Mouse (Mus musculus) liver, postnatal 0 days (tissue): ENCODE results near the gene Bach2. TPM values are rescaled to one million over a fixed set of nuclear protein-coding genes. Genes with fewer than 3 reads are reported as not detected.

ENCODE experiments used
- ATAC-seq: fragments of 200-750 bp; cut with Nextera tagmentation; 2 replicates; pipeline ENCODE4 v1.8.0; 2017; ENCODE audit warnings: mild to moderate bottlenecking, moderate library complexity
- DNase-seq: peaks from one replicate; pipeline ENCODE4 v3.0.0-alpha.2; 2016
- H3K27ac ChIP-seq: fragments of 300-500 bp; sonication (generic); 2 replicates; pipeline ENCODE4 v1.5.1; 2014; ENCODE audit warnings: antibody characterized with exemption, moderate library complexity, mild to moderate bottlenecking, low read depth
- H3K27me3 ChIP-seq: fragments of 300-500 bp; sonication (generic); 2 replicates; pipeline ENCODE4 v1.6.1; 2014; ENCODE audit warnings: low read length, control low read depth, mixed read lengths; ENCODE audit not compliant: insufficient read depth
- H3K36me3 ChIP-seq: fragments of 300-500 bp; sonication (generic); replicated peaks from 2 replicates; pipeline ENCODE4 v1.6.1; 2014; ENCODE audit warnings: mild to moderate bottlenecking, control low read depth, low read length, moderate library complexity, mixed read lengths; ENCODE audit not compliant: insufficient read depth
- H3K4me1 ChIP-seq: fragments of 300-500 bp; sonication (generic); 2 replicates; pipeline ENCODE4 v1.6.1; 2014; ENCODE audit warnings: antibody characterized with exemption, mild to moderate bottlenecking, control low read depth; ENCODE audit not compliant: insufficient read depth
- H3K4me2 ChIP-seq: fragments of 300-500 bp; sonication (generic); 2 replicates; pipeline ENCODE4 v1.6.1; 2014; ENCODE audit warnings: low read depth, mild to moderate bottlenecking, low read length, moderate library complexity, mixed read lengths
- H3K4me3 ChIP-seq: fragments of 300-500 bp; sonication (generic); 2 replicates; pipeline ENCODE4 v1.5.1; 2014; ENCODE audit warnings: low read depth, low read length
- H3K9ac ChIP-seq: fragments of 300-500 bp; sonication (generic); replicated peaks from 2 replicates; pipeline ENCODE4 v1.6.1; 2014; ENCODE audit warnings: mild to moderate bottlenecking, moderate library complexity
- H3K9me3 ChIP-seq: fragments of 300-500 bp; sonication (generic); 2 replicates; pipeline ENCODE4 v1.6.1; 2016; ENCODE audit warnings: mild to moderate bottlenecking, control low read depth, low read length, mixed read lengths
- CTCF ChIP-seq: sonication (generic); IDR thresholded peaks from 2 replicates; pipeline ENCODE4 v1.5.1; 2016; ENCODE audit warnings: antibody characterized with exemption, low read depth
- EP300 ChIP-seq: IDR thresholded peaks from 2 replicates; pipeline ENCODE4 v1.6.1; 2016; ENCODE audit warnings: antibody characterized with exemption, low read depth, mild to moderate bottlenecking
- WGBS: fragments of 180-500 bp; shearing (Covaris S2); extraction: QIAGEN DNeasy Blood & Tissue Kit; methylation state at CpG from one replicate; pipeline ENCODE4 v1.1.7; 2014; ENCODE audit not compliant: insufficient replicate concordance; 5-methylcytosine and 5-hydroxymethylcytosine counted together
- polyA plus RNA-seq: library from polyadenylated mRNA; unstranded; fragments of >200 nt; fragmentation: Nextera tagmentation; extraction: Ambion mirVana; gene quantifications from 2 replicates; pipeline ENCODE4 v1.2.1, GENCODE M21; 2015

Bach2 gene
- polyA plus RNA-seq, 1 experiment from 2014 or later, result 4.3 TPM

DNA sequence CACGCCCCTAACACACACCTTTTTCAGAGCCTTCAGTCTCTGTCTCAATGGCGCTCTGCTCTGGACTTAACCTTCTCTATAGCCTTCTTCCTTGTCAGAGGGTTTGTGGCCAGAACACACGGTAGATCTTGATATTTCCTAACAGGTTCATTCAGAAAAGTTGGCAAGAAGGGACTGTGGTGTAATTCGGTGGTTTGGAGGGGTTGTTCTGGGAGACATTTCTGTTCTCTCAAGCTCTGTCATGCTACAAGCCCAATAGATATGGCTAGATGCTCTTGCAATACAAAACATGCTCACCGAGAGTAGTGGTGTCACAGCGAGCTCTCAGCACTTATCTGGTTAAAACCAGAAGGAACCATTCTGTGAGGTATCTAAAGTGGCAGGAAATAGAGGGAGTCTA, 51.2 kb downstream of the Bach2 start:
- Histone ChIP-seq H3K27ac (0 out of 2 replicates have a peak overlapping the region, but pooled peaks have one; percentile 37), H3K9ac (no peak overlapping the region), H3K27me3 (no peaks in the 10 kb centered on the region), H3K9me3 (no peaks in the 10 kb centered on the region), H3K4me3 (no peak overlapping the region), H3K4me2 (no peak overlapping the region), H3K4me1 (peaks cover 30% of the 10 kb centered on the region), H3K36me3 (no peaks in the 10 kb centered on the region)
- WGBS, result 39% methylated on average over 6 of the region's 6 CpGs
- no peak for DNase-seq
- no peak for ATAC-seq
- TF ChIP-seq EP300 (no peak), CTCF (no peak)

DNA sequence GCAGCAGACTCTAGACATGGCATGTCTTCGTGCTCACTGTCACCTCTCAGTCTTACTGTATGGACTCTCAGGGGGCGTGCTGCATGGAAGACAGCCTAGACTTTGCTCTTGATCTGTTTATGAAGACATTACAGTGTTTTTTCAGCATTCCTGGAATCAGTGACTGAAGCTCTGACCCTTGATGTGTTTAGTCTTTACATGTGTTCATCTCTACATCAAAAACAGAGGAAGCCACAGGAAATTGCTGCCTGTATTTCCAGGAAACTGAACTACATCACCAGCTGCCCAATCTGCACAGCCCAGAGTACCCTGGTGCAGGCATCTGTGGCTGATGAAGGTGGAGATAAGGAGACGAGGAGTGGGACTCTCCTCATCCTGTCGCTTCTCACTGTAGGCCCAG, 52.8 kb downstream of the Bach2 start:
- no peak for ATAC-seq
- Histone ChIP-seq H3K36me3 (no peaks in the 10 kb centered on the region), H3K4me1 (peaks cover 27% of the 10 kb centered on the region), H3K9me3 (no peaks in the 10 kb centered on the region), H3K4me2 (no peak overlapping the region), H3K9ac (no peak overlapping the region), H3K27me3 (no peaks in the 10 kb centered on the region), H3K4me3 (no peak overlapping the region), H3K27ac (no peak overlapping the region)
- TF ChIP-seq CTCF (no peak), EP300 (no peak)
- 50% methylated on average over 4 of the region's 4 CpGs for WGBS
- no peak for DNase-seq

- TF ChIP-seq CTCF (no peak), EP300 (no peak)
- no peaks in the 10 kb centered on the region for H3K36me3 ChIP-seq
- 67% methylated on average over 7 of the region's 7 CpGs for WGBS
- ATAC-seq (no peak), DNase-seq (no peak)
- no peaks in the 10 kb centered on the region for H3K9me3 ChIP-seq
- H3K27me3 ChIP-seq, result no peaks in the 10 kb centered on the region
- no peak overlapping the region for H3K9ac ChIP-seq
- H3K4me1 ChIP-seq, result peaks cover 20% of the 10 kb centered on the region
- H3K4me2 ChIP-seq, result no peak overlapping the region
- no peak overlapping the region for H3K4me3 ChIP-seq
- H3K27ac ChIP-seq, result no peak overlapping the region
These were observed 55.2 kb downstream of the Bach2 start for GRCm38 (mm10) chr4:32293686-32294265.

- no peak overlapping the region for H3K4me2 ChIP-seq
- ATAC-seq (no peak), DNase-seq (no peak)
- H3K9me3 ChIP-seq, result no peaks in the 10 kb centered on the region
- no peak overlapping the region for H3K4me3 ChIP-seq
- no peak overlapping the region for H3K9ac ChIP-seq
- H3K27me3 ChIP-seq, result no peaks in the 10 kb centered on the region
- no peaks in the 10 kb centered on the region for H3K36me3 ChIP-seq
- WGBS, result 55% methylated on average over 6 of the region's 6 CpGs
- TF ChIP-seq CTCF (no peak), EP300 (no peak)
- H3K27ac ChIP-seq, result no peak overlapping the region
- H3K4me1 ChIP-seq, result peaks cover 14% of the 10 kb centered on the region
These were observed 58.6 kb downstream of the Bach2 start for GRCm38 (mm10) chr4:32297071-32297671.

DNA sequence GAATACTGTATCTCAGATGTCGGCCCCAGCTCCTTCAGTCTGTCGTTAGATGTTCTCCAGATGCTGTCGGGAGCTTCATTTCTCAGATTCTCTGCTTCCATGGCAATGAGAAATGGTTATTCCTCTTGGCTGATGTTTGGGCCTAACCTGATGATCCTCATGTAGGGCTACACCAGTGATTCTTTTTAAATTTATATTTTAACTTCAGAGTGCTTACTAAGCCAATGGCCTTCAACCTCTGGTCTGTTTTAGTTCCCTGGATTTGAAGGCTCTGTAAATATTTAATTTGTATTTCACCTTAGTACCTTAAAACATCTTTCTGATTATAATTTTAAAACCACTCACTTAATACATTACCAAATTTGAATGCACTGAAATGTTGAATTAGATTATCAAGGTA, 60.6 kb downstream of the Bach2 start:
- Histone ChIP-seq H3K4me2 (no peak overlapping the region), H3K36me3 (no peaks in the 10 kb centered on the region), H3K27ac (no peak overlapping the region), H3K9ac (no peak overlapping the region), H3K4me1 (peaks cover 29% of the 10 kb centered on the region), H3K27me3 (no peaks in the 10 kb centered on the region), H3K4me3 (no peak overlapping the region), H3K9me3 (no peaks in the 10 kb centered on the region)
- TF ChIP-seq CTCF (no peak), EP300 (no peak)
- no peak for DNase-seq
- no peak for ATAC-seq
- WGBS, result 76% methylated on average over 3 of the region's 3 CpGs

GRCm38 (mm10) chr4:32299970-32300369, 61.4 kb downstream of the Bach2 start:
- 77% methylated on average over 3 of the region's 3 CpGs for WGBS
- no peaks in the 10 kb centered on the region for H3K27me3 ChIP-seq
- peaks cover 30% of the 10 kb centered on the region for H3K4me1 ChIP-seq
- no peak overlapping the region for H3K27ac ChIP-seq
- H3K4me2 ChIP-seq, result no peak overlapping the region
- ATAC-seq, result no peak
- H3K9me3 ChIP-seq, result no peaks in the 10 kb centered on the region
- H3K9ac ChIP-seq, result no peak overlapping the region
- no peaks in the 10 kb centered on the region for H3K36me3 ChIP-seq
- no peak overlapping the region for H3K4me3 ChIP-seq
- TF ChIP-seq CTCF, result no peak
- TF ChIP-seq EP300, result no peak
- no peak for DNase-seq
